Mouse (Mus musculus) G1E (cell line): ENCODE data around the gene Dpy30. TPM values are rescaled to one million over a fixed set of nuclear protein-coding genes. Genes with fewer than 3 reads are reported as not detected.
A peak's percentile ranks its signal among the peaks of the same experiment; 100 is the strongest.

Experiments
- ATAC-seq: 2 replicates; pipeline ENCODE4 v1.8.0; 2016; ENCODE audit warnings: mild to moderate bottlenecking; ENCODE audit not compliant: insufficient number of reproducible peaks, poor library complexity, low FRiP score, severe bottlenecking; ENCODE audit errors: extremely low read depth
- DNase-seq: peaks from one replicate; pipeline ENCODE4 v3.0.0; 2012; ENCODE audit warnings: low spot score
- H3K27me3 ChIP-seq: 2 replicates; pipeline ENCODE4 v1.6.1; 2012; ENCODE audit warnings: mild to moderate bottlenecking, low read length, inconsistent platforms; ENCODE audit not compliant: insufficient read depth
- H3K36me3 ChIP-seq: replicated peaks from 2 replicates; pipeline ENCODE3; 2012; ENCODE audit warnings: mild to moderate bottlenecking, inconsistent platforms
- H3K4me1 ChIP-seq: 2 replicates; pipeline ENCODE4 v1.6.1; 2012; ENCODE audit warnings: low read depth, low read length, inconsistent platforms, mixed read lengths; ENCODE audit not compliant: insufficient read depth
- H3K4me3 ChIP-seq: 2 replicates; pipeline ENCODE4 v1.5.1; 2012; ENCODE audit warnings: low read depth, mild to moderate bottlenecking, inconsistent platforms, low read length, moderate library complexity, mixed read lengths
- H3K9me3 ChIP-seq: replicated peaks from 2 replicates; pipeline ENCODE4 v1.6.1; 2012; ENCODE audit warnings: inconsistent platforms
- CTCF ChIP-seq: IDR thresholded peaks from 2 replicates; pipeline ENCODE4 v1.5.1; 2012; ENCODE audit warnings: low read depth, low read length, inconsistent platforms, mixed read lengths
- GATA1 ChIP-seq: IDR thresholded peaks from 2 replicates; pipeline ENCODE4 v1.6.1; 2012; ENCODE audit warnings: borderline replicate concordance, low read length, inconsistent platforms, mixed read lengths
- GATA2 ChIP-seq: IDR thresholded peaks from 2 replicates; pipeline ENCODE4 v1.6.1; 2012; ENCODE audit warnings: low read depth, low read length, inconsistent platforms, borderline replicate concordance
- POLR2AphosphoS5 ChIP-seq: IDR thresholded peaks from 2 replicates; pipeline ENCODE4 v1.6.1; 2012; ENCODE audit warnings: low read depth, low read length, inconsistent platforms; ENCODE audit not compliant: insufficient replicate concordance
- TAL1 ChIP-seq: conservative IDR thresholded peaks from 2 replicates; pipeline ENCODE4 v1.6.1; 2012; ENCODE audit warnings: low read depth, low read length, inconsistent platforms, mixed read lengths
- polyA plus RNA-seq: library from polyadenylated mRNA; stranded (reverse); fragments of >175 nt; gene quantifications from 2 replicates; pipeline ENCODE4 v1.2.3, GENCODE M21; 2012
- total RNA-seq, 2 experiments: library from RNA; stranded (forward) in 1 of 2; stranded (reverse) in 1 of 2; fragments of 200-1000 nt in 1 of 2; fragments of >200 nt in 1 of 2; fragmentation: Nextera tagmentation in 1 of 2; gene quantifications; 2 replicates each; pipeline ENCODE4 v1.2.3; 2014 to 2017

Dpy30 gene
- total and polyA plus RNA-seq, 3 experiments: 76.2 to 130 (median 106) TPM

DNA sequence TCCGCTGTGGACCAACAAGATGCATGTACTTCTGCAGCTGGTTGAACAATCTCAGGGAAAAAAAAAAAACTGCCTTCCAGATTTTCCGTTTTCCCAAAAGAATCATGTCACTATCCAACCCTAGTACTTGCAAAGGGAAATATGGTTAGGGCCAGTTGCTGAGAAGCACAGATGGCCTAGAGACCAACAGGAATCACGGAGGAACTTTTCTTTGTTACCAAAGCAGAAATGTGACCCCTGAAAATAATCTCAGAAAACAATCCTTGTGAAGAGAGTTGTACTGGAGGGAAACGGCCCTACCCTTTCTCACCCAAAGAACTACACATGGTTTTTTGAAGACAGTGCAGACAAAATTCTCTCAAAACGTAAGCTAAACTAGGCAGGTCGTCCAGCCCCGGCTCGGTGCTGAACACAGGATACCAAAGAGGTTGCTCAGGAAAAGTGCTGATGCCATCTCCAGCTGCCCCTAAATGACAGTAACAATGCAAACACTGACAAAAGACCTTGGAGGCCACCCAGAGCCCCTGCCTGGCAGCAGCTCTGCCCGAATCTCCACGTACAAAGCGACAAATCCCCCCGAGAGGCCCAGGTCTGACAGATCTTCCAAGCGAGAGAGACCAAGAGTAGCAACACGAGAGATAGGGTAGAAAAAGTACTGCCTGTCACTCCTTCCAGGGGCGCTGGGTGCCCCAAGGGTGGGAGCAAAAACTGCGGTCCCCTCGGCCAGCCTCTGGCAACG is 29.9 kb downstream of the Dpy30 start:
- DNase-seq (no peak), ATAC-seq (no peak)
- Histone ChIP-seq H3K27me3 (no peaks in the 10 kb centered on the region), H3K36me3 (peaks cover 22% of the 10 kb centered on the region), H3K9me3 (peaks cover 1% of the 10 kb centered on the region; the same call in 1 of the 2 replicates), H3K4me1 (peaks cover 33% of the 10 kb centered on the region), H3K4me3 (peak overlapping the region; percentile 92)
- TF ChIP-seq GATA1: no peak
- TF ChIP-seq GATA2: no peak
- no peak for TF ChIP-seq POLR2AphosphoS5
- TF ChIP-seq CTCF: no peak
- TF ChIP-seq TAL1: no peak

DNA sequence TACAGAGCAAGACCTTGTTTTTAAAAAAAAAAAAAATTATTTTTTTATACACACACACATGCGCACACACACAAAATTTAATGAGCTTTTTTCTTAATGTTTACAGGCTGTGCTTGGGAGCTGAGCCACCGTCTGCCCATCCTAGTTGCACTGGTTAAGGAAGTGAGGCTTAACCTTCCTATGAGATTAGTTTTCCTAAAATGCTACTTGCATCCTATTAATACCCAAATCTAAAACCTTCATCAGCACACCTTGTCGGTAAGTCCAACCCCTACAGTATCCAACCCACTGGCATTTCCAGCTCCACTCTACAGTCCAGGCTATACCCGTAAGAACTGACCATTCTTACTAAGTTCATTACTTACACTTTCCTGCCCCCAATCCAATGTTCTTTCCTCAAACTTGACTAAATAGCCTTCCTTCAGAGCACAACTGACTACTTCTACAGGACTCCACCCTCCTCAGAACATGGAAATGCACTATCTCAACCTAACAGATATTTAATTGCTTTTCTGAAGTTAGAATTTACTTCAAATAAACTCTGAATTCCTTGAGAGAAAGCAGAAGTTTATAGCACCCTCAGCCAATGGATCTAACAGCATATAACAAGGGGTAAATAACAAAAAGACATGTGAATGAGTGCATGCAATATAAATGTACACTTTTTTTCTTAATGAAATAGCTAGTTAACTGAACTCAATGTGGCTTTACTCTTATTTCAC is 31.9 kb downstream of the Dpy30 start:
- DNase-seq: no peak
- H3K36me3 ChIP-seq: peaks cover 29% of the 10 kb centered on the region
- H3K4me3 ChIP-seq: peak overlapping the region; percentile 57
- H3K9me3 ChIP-seq: peaks cover 14% of the 10 kb centered on the region
- no peak for TF ChIP-seq GATA2
- peak; percentile 32; the same call in 1 of the 2 replicates for TF ChIP-seq TAL1
- no peaks in the 10 kb centered on the region for H3K27me3 ChIP-seq
- peaks cover 49% of the 10 kb centered on the region for H3K4me1 ChIP-seq
- ATAC-seq: 0 out of 2 replicates have a peak, but pooled peaks have one; percentile 10

DNA sequence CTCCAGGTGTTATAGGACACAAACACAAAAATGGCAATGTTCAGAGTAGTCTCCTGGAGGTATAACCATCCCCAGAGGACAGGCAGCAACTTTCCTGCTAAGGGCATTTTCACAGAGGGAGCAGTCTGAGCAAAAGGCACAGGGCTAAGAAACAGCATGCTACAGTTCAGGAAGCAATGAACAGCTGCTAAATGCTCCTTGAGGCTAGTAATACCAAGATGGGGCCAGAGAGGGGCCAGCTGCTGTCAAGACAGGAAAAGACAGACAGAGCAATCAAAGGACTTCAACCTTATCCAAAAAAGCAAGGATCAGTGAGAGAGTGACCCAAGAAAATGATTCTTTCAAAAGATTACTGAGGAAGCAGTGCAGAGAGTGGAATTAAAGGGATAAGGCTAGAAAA is 32.9 kb downstream of the Dpy30 start:
- TF ChIP-seq TAL1 (no peak), GATA2 (no peak), CTCF (no peak), GATA1 (no peak), POLR2AphosphoS5 (no peak)
- H3K27me3 ChIP-seq: no peaks in the 10 kb centered on the region
- DNase-seq (no peak), ATAC-seq (no peak)
- H3K4me1 ChIP-seq: peaks cover 50% of the 10 kb centered on the region
- peak overlapping the region; percentile 48; the same call in 1 of the 2 replicates for H3K4me3 ChIP-seq
- H3K36me3 ChIP-seq: peaks cover 29% of the 10 kb centered on the region
- H3K9me3 ChIP-seq: peaks cover 14% of the 10 kb centered on the region

- H3K27me3 ChIP-seq: no peaks in the 10 kb centered on the region
- peaks cover 14% of the 10 kb centered on the region for H3K9me3 ChIP-seq
- TF ChIP-seq GATA1: no peak
- TF ChIP-seq POLR2AphosphoS5: no peak
- no peak for TF ChIP-seq CTCF
- no peak for TF ChIP-seq GATA2
- TF ChIP-seq TAL1: no peak
- peak overlapping the region; percentile 59; the same call in 1 of the 2 replicates for H3K4me3 ChIP-seq
- peaks cover 30% of the 10 kb centered on the region for H3K36me3 ChIP-seq
- no peak for DNase-seq
- peaks cover 52% of the 10 kb centered on the region for H3K4me1 ChIP-seq
- no peak for ATAC-seq
These were observed 33.5 kb downstream of the Dpy30 start for GRCm38 (mm10) chr17:74290198-74290597.

DNA sequence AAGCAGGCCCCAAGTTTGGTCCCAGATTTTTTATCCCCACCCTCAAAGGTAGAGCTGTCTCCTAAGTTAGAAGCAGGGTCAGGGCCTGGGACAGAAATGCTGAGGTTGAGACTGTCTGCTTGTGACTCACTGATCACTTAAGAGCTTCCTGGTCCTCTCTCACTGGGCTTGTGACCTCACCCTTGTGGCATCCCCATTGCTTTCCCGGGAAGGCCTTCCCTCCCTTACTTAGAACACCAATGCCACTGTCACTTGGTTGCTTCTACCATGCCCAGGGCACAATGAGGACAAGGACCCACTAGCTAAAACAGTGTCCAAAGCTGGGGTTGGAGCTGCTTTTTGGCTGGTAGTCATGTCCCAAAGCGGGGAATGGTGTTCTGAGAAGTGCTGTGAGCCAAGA is 35.1 kb downstream of the Dpy30 start:
- no peak for TF ChIP-seq POLR2AphosphoS5
- no peak for TF ChIP-seq CTCF
- no peak for TF ChIP-seq GATA2
- no peak for ATAC-seq
- DNase-seq: no peak
- peaks cover 14% of the 10 kb centered on the region for H3K9me3 ChIP-seq
- H3K36me3 ChIP-seq: peaks cover 32% of the 10 kb centered on the region
- H3K4me1 ChIP-seq: peaks cover 66% of the 10 kb centered on the region
- no peak overlapping the region; the same call in 1 of the 2 replicates for H3K4me3 ChIP-seq
- H3K27me3 ChIP-seq: no peaks in the 10 kb centered on the region

DNA sequence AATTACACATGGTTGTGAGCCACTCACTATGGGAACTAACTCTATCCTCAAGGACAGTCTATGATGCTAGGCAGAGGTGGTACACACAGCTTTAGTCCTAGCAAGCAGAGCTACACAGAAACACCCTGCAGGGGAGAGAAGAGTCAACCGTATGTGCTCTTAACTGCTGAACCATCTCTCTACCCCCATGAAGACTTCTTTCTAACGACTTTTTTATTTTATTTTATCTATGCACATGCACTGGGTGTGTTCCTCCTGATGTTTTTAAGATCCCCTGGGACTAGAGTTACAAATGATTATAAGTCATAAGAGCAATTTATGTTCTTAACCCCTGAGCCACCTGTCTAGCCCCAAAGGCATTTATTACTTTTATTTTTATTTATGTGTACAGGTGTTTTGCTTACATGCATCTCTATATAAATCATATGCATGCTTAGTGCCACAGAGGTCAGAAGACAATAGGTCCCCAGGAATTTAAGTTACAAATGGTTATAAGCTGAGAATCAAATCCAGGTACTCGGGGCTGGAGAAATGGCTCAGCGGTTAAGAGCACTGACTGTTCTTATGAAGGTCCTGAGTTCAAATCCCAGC is 37.5 kb downstream of the Dpy30 start:
- ATAC-seq: peak; percentile 74

More for the DNA sequence above, 37.5 kb downstream of the Dpy30 start:
- Histone ChIP-seq H3K4me1 (peaks cover 73% of the 10 kb centered on the region), H3K27me3 (no peaks in the 10 kb centered on the region), H3K36me3 (peaks cover 35% of the 10 kb centered on the region), H3K4me3 (peak overlapping the region; percentile 25; the same call in 1 of the 2 replicates), H3K9me3 (peaks cover 14% of the 10 kb centered on the region)
- no peak for TF ChIP-seq POLR2AphosphoS5
- DNase-seq: no peak
